Mouse (Mus musculus) cerebellum, adult 9-10 months (tissue): ENCODE data around the gene Mmd2.

Experiments used
- DNase-seq: peaks from one replicate; pipeline ENCODE4 v3.0.0; 2022

Gene Mmd2

GRCm38 (mm10) chr5:142608259-142608988 is at the start of gene Mmd2:
Gene Mmd2 (minus strand): TSS chr5:142608800.
- peak; percentile 59 for DNase-seq

DNA sequence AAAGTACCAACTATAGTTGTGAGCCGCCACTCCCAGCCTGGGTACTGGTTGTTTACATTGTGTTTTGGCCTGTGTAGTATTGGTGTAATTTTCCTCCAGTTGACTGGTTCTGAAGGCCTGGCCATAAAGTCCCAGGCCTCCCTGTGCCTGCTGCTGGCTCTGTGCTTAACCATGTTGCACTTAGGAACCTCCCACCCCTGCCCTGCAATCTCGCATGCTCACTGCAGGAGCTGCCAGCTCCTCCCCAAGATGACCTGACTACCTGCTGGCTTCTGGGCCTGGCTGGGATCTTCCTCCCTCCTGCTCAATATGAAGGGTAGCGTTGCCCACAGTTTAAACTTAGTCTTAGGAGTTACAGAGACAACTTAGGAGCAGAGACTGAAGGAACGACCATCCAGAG is 43.7 kb upstream of the Mmd2 start:
- no peak for DNase-seq

DNA sequence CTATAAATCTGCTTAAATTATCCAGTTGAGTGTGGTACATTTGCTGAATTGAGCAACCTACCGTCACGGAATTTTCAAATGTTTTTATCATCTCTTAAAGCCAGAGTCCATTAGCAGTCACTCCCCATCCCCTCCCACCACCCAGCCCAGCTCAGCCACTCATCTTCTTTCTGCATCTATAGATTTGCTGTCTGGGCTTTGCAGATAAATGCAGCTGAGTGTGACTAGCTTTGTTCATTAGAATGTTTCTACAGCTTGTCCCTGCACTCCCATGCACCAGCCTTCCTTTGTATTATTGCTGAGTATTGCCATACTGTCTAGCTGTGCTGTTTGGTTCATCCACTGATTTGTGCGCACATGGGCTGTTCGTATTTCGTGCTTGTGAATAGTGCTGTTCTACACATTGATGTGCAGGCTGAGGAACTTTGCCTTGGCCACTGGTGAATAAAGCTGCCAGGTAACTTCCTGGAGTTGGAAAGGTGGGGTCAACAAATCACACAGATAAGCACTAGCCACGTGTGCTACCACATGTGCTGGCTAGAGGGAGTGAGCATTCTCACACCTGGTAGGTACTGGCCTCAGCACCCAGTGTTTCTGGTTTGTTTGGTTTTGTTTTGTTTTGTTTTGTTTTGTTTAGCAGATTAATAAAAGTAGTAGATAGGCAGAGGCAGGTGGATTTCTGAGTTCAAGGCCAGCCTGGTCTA is 42.3 kb upstream of the Mmd2 start:
- no peak for DNase-seq

DNA sequence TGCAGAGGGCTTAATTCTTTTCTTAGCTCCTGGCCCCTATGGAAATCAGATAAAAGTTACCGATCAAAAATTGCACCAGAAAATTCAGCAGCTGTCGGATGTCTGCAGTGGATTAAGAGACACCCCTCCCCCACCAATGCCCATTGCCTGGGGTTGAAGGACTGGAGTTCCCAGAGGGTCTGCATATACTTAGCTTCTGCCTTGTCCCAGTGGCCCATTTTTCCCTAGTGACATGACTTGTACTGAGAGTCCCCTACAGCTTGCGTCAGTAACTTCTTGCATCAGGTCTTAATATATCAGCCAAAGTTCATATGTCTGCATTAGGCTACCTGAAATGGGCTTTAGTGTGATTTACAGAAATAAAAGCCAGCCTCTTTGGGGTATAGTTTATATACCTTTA is 41.8 kb upstream of the Mmd2 start:
- no peak for DNase-seq

DNA sequence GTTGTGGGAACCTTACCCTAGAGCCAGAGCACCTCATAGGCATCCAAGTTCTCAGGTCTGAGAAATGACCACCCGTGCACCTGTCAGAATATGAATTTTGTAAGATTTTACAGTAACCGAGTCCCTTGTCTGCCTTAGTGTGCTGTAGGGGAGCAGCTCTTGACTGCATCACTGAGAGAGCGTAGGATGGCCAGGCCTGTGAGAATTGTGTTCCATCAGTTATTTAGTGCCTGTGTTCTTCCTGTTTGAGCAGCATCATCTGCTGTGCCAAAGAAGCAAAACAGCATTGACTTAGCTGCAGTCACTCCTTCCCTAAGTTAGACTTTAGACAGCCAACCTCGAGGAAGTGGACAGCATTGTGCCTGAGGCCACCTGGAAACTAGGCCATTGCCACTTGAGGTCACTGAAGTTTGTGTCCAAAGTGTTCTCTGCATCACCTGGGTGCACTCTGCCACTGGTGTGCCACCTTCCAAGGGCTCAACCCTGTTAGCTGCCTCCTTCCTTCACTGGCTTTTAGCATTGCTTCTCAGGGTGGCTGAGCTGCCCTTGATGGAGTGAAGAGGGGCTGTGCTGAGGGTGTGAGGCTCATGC is 41.0 kb upstream of the Mmd2 start:
- DNase-seq = no peak

- DNase-seq = no peak
Measured at GRCm38 (mm10) chr5:142648162-142648561, 39.6 kb upstream of the Mmd2 start.

DNA sequence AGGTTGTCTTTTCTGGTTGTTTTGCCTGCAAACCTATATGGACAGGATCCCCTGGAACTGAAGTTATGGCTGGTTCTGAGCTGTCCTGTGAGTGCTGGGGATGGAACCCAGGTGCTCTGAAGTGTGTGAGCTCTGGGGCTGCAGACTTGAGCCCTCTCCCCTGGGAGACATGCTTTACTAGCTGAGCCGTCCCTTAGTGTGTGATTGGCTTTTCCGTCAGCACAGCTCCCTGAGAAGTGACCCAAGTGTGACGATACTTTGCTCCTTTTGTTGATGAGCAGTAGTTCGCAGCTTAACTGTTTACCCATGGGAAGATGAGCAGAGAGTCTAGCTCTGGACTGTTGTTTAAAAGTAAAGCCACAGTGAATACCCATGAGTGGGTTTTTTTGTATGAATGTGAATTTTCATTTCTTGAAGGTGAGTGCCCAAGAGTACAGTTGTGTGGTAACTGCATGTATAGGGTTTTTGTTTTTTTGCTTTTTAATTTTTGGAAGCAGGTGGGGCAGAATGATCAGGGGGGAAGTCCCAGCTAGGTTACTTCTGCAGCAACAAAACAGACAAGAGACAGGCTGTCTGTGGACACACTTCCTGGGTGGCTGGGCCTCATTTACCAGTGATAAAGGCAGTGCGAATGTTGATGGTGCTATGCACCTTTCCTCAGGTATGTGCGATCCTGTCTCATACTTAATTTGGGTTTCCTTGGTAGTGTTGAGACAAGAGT is 32.9 kb upstream of the Mmd2 start:
- no peak for DNase-seq

DNA sequence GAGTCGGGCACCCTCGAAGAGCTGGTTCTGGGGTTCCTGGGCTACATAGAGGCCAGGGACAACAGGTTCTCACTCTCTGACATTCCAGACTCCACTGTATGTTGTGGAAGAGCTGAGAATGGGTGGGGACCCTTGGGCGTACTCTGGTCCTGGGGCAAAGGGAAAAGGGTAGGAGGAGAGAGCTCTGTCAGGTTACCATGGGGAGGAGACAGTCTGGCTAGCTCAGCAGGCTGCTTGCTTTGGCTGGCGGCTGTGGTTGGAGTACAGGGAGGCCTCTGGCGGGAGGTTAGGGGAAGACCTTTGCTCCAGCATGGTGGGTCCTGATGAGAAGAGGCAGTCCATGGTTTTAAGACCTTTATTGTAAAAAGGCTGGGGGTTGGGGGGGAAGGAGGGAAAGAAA is 31.5 kb upstream of the Mmd2 start:
- no peak for DNase-seq

GRCm38 (mm10) chr5:142637823-142638222 is 29.2 kb upstream of the Mmd2 start:
- no peak for DNase-seq

GRCm38 (mm10) chr5:142630224-142630623 is 21.6 kb upstream of the Mmd2 start:
- DNase-seq = peak; percentile 36

GRCm38 (mm10) chr5:142629663-142630025 is 21.0 kb upstream of the Mmd2 start:
- DNase-seq = no peak

DNA sequence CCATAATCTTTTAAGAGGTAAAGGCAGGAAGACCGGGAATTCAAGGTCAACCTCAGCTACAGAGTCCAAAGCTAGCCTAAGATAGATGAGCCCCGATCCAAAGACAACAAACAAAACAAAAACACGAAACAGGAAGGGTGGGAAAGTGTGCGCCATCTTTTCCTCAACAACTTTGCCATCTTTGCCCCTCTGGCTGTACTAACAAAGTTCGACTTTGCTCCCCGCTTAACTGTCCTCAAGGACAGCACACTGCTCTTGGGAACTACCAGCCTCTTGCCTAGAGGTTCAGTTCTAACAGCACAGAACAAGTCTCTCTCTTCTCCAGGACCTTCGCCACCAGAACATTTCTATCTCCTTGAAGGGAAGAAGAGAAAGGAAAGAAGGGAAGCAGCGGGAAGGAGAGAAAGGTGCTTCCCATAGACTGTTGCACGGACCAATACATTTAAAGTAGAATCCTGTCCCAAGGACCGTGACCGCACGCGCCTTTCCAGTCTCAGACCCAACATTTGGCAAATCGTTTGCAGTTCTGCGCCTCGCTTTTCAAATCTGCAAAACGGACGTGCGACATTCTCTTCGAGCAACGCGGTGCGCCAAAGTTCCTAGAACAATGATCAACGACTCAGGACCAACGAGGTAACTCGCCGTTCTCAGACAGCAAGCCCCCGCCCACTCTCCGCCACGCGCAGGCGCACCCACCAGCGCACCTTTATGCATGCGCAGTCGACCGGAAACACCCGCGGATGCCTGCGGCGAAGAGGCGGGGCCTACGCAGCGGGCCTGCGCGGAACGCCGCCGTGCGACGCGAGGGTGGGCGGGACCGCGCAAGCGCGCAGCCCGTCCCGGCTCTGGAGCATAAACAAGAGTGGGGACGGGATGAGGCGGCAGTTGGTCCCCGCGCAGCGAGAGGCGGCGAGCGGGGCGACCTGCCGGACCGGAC is 20.4 kb upstream of the Mmd2 start:
- peak; percentile 96 for DNase-seq

DNA sequence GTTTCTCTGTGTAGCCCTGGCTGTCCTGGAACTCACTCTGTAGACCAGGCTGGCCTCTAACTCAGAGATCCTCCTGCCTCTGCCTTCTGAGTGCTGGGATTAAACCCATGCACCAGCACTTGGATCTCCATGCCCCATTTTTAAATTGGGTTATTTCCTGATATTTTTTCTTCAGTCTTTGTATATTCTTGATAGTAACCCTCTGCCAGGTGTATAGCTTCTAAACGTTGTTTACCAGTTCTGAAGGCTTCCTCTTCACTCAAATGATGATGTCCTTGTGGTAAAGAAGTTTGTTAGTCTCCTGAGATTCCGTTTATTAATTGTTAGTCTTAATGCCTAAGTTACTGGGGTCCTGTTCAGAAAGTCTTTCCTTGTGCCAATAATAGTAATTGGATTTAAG is 18.8 kb upstream of the Mmd2 start, which contains the start of gene Wipi2:
Gene Wipi2, plus strand, starts transcription at position 301 of the 400 bp plus-strand sequence.
- DNase-seq = no peak

- no peak for DNase-seq
Measured at GRCm38 (mm10) chr5:142623080-142623479, 14.5 kb upstream of the Mmd2 start.

DNA sequence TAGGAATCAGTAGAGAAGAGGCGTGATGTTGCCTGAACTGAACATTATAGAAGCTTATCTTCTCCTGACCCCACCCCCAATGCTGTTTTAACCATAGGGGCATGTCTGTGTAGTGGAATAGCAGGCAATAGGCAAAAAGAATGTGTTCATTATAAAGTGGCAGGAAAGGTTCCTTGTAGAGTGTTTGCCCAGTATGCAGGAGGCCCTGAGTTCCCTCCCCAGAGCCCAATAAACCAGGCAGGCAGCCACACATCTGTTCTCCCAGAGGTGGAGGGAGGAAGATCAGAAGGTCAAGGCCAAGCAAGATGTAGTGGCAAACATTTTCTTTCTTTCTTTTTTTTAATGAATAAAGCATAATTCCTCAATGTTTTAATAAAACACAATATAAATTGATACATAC is 13.5 kb upstream of the Mmd2 start:
- no peak for DNase-seq

GRCm38 (mm10) chr5:142621421-142621820 is 12.8 kb upstream of the Mmd2 start:
- DNase-seq = no peak

- peak; percentile 75 for DNase-seq
Measured at GRCm38 (mm10) chr5:142619866-142620265, 11.3 kb upstream of the Mmd2 start.

DNA sequence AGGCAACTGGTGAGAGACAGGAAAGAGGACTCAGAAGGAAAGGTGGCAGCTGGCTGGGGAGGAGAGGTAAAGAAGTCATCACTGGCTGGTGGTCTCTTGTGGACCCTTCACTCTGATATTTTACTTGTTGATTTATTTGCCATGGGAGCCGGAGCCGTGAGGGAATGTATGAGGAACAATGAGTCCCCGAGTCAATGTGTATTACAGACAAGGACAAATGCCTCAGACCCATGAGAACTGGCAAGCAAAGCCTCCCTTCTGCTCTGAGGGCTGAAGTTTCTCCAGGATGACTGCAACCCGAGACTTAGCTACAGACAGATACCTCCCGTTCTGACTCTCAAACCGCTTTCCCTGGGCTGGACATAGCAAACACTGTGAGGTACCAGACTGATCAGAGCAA is 7.7 kb upstream of the Mmd2 start:
- DNase-seq = no peak

DNA sequence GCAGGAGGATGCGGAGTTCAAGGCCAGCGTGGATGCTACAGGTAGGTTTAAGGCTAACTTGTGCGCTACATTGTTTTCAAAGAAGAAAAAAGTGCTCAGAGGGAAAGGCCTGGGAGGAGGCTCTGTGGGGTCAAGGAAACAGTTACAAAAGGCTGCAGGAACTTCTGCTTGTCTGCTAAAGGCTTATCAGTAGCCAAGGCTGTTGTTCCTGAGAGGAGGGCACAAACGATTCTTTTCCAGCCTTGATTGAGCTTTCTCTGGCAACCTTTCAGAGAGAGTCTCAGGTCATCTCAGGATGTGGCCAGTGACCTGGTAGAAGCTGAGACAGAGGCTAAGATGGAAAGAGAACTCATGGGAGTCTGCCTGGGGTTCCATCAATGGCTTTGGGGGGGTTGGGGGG is 7.0 kb upstream of the Mmd2 start:
- DNase-seq = no peak

- DNase-seq = no peak
Measured at GRCm38 (mm10) chr5:142614513-142614912, 5.9 kb upstream of the Mmd2 start.

GRCm38 (mm10) chr5:142610362-142610761 is 1.8 kb upstream of the Mmd2 start:
- DNase-seq = no peak

DNA sequence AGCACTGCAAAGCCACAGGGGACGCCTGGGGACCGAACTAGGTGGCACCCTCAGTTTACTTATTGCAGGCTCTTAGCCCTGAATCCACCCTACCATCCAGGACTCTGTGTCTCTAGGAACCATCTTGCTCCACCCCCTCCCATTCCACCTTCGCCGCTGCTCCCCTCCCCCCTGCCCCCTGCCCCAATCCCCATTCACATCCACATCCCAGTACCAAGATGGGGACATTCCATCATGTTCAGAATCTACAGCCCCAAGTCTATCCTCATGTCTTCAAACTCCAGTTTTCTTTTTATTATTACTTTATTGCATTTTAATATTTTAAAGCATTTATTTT is 357 bp upstream of the Mmd2 start:
- no peak for DNase-seq

DNA sequence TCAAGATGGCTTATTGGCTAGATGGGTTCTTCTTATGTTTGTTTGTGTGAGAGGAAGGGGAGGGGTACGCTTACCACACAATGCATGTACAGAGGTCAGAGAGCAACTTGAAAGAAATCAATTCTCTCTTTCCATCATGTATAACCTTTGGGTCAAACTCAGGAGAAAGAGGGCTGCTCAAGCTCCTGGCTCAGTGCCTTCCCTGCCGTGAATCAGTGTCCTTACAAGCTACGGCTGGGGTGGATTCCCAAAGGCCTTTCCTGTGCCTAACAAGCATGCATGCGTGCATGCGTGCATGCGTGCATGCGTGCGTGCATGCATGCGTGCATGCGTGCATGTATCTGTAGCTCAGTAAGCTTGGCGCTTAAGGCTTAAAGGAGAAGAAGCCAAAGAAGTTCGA is 3.3 kb downstream of the Mmd2 start:
- DNase-seq = no peak
